Mouse (Mus musculus): ENCODE results near the gene Abcg5. TPM values are rescaled to one million over a fixed set of nuclear protein-coding genes. Genes with fewer than 3 reads are reported as not detected.

Gene Abcg5
- polyA plus RNA-seq, 1 experiment from 2014 or later: 2.2 TPM

DNA sequence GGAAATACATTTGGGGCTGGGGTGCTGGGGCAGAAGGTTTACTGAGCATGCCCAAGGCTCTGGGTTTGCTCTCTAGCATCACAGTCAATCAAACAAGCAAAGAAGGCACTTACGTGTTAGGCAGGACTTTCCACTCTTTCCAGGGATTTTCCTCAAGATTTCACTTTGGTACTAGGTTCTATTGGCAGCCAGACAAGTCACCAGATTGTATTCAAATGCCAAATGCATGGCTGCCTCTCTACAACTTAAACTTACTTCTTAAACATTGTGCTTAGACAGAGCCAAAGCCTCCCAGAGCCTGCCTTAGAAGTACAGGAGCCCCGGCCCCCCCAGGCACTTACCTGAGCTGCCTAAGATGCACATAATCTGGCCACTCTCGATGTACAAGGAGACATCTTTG, 1.1 kb downstream of the Abcg5 start:
- Histone ChIP-seq H3K27me3 (replicated peaks) (no peaks in the 10 kb centered on the region), H3K4me1 (no peaks in the 10 kb centered on the region), H3K27ac (no peak overlapping the region), H3K9ac (no peak overlapping the region), H3K9me3 (no peaks in the 10 kb centered on the region), H3K4me2 (no peak overlapping the region), H3K36me3 (replicated peaks) (no peaks in the 10 kb centered on the region), H3K4me3 (no peak overlapping the region)
- ATAC-seq (replicated peaks): no peak
- 78% methylated on average over 3 of the region's 3 CpGs for WGBS

DNA sequence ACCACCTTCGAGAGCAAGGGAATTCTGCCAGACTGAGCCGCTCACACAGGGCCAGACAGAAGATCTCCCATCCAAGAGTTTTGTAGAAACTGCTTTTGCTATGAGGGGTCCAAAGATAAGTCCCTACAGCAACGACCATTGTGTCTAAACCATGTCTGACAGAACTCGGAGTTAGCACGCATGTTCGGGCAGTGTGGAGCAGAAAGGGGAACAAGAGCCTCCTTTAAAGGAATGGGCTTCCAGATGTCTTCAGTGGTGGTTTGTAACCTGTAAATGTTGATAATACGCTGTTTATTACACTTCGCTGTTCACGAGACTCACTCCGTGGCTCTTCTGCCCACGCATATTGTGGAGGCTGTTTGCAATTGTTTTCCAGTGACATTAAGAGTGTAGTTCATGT, 5.2 kb downstream of the Abcg5 start:
- no peak for ATAC-seq (replicated peaks)
- Histone ChIP-seq H3K4me1 (peaks cover 25% of the 10 kb centered on the region), H3K4me2 (no peak overlapping the region), H3K27me3 (replicated peaks) (peaks cover 14% of the 10 kb centered on the region), H3K9ac (no peak overlapping the region), H3K9me3 (no peaks in the 10 kb centered on the region), H3K27ac (no peak overlapping the region), H3K36me3 (replicated peaks) (no peaks in the 10 kb centered on the region), H3K4me3 (no peak overlapping the region)
- WGBS: 91% methylated on average over 11 of the region's 11 CpGs

- H3K4me2 ChIP-seq: peak within 1 kb of the TSS; percentile 59
- peaks cover 14% of the 10 kb centered on the region for H3K27me3 ChIP-seq (replicated peaks)
- 2% methylated on average over 24 of the region's 24 CpGs for WGBS
- H3K27ac ChIP-seq: no peak within 1 kb of the TSS
- H3K9ac ChIP-seq: peak within 1 kb of the TSS; percentile 4; the same call in 1 of the 2 replicates
- peaks cover 25% of the 10 kb centered on the region for H3K4me1 ChIP-seq
- ATAC-seq (replicated peaks): peak; percentile 60; the same call in 1 of the 2 replicates
- H3K4me3 ChIP-seq: peak within 1 kb of the TSS; percentile 33
- no peaks in the 10 kb centered on the region for H3K9me3 ChIP-seq
- no peaks in the 10 kb centered on the region for H3K36me3 ChIP-seq (replicated peaks)
These were observed 6.9 kb downstream of the Abcg5 start, which contains the start of gene Abcg8 for GRCm38 (mm10) chr17:84675951-84676366. Gene Abcg8, plus strand, starts transcription at chr17:84676302.

DNA sequence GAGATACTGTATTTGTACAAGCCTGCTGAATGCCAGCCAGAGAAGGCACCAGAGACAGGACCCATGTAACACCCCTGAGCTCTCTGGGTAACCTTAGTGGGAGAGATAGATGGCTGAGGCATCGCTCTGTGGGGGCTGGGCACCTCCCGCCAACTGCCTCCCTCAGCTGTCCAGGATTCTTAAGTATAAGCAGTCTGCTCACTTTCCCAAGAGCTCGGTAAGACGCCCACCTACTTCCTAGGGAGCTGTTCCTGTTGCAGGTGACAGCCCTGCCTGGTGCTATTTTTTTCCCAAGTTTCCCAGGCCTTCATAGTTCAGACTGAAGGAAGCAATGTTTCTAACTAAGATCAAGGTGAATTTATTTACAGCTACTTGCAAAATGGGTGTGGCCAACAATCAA, 7.6 kb downstream of the Abcg5 start:
- Histone ChIP-seq H3K27me3 (replicated peaks) (peaks cover 14% of the 10 kb centered on the region), H3K27ac (no peak overlapping the region), H3K9ac (no peak overlapping the region)

DNA sequence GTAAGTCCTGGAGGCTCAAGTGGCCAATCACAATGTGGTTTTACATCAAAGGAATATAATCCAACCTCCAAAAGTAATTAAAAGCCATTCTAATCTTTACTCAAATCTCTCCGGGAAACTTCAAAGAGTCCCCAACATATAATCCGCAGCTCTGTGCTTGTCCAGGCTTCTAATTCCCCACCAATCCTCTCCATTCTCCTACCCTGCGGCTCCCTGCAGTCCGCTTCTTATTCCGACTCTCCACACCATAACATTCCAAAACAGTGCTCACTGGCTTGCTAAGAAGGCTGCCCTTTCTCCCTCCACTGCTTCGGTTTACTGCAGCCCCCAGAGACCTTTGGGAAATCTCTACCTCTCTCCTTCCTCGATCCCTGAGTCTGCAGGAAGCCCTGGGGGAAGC, 8.8 kb downstream of the Abcg5 start:
- Histone ChIP-seq H3K36me3 (replicated peaks) (no peaks in the 10 kb centered on the region), H3K9ac (no peak overlapping the region), H3K4me3 (no peak overlapping the region), H3K9me3 (no peaks in the 10 kb centered on the region), H3K27ac (no peak overlapping the region), H3K4me1 (peaks cover 25% of the 10 kb centered on the region), H3K4me2 (0 out of 2 replicates have a peak overlapping the region, but pooled peaks have one; percentile 2), H3K27me3 (replicated peaks) (peaks cover 14% of the 10 kb centered on the region)
- 4% methylated on average over 7 of the region's 7 CpGs for WGBS
- ATAC-seq (replicated peaks): no peak

More for the DNA sequence above, 7.6 kb downstream of the Abcg5 start:
- WGBS: 55% methylated on average over 4 of the region's 4 CpGs
- Histone ChIP-seq H3K9me3 (no peaks in the 10 kb centered on the region), H3K36me3 (replicated peaks) (no peaks in the 10 kb centered on the region), H3K4me3 (no peak overlapping the region), H3K4me1 (peaks cover 25% of the 10 kb centered on the region), H3K4me2 (no peak overlapping the region)
- no peak for ATAC-seq (replicated peaks)

DNA sequence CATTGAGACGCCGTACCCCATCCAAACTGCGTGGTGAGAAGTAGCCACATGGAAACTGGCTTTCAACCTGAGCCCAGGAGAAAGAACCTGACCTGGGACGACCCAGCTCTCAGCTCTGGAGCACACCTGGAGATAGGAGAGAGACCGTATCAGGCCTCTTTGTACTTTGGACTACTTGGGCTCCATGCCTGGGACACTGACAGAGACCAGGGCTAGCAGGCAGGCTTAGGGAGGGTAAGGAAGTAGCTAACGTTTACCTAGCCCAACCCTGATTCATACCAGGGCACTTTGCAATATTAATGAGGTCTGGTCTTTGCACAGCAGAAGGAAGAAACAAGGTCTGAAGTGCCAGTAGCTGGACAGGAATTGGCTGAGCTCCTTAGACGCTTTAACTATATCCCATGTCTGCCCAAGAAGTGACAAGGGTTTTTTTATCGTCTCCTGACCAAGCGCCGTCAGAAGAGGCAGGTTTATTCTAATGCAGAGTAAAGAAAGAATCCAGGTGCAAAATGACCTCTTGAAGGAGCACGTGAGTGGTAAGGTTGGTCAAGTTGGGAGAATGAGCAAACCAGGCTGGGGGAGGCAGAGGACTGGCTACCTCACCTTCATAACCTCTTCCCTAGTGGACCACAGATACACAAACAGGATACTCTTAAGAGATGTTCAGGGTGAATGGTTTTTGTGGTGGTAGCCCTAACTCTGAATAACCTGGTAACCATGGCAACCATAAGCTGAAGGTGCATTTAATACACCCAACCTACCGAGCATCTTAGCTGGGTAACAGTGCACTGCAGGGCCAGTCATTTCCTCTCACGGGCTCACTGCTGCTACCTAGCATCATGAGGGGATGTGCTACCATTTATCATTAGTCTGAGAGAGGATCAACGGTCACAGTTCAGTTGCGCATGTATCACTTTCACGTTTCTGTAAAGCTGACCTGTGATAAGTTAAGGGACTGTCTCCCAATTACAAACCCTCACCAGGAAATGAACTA, 10.1 kb downstream of the Abcg5 start:
- Histone ChIP-seq H3K36me3 (replicated peaks) (no peaks in the 10 kb centered on the region), H3K9ac (no peak overlapping the region), H3K4me3 (no peak overlapping the region), H3K27ac (no peak overlapping the region), H3K9me3 (no peaks in the 10 kb centered on the region), H3K4me2 (no peak overlapping the region), H3K4me1 (peaks cover 25% of the 10 kb centered on the region), H3K27me3 (replicated peaks) (peaks cover 14% of the 10 kb centered on the region)
- WGBS: 72% methylated on average over 16 of the region's 16 CpGs
- 0 out of 2 replicates have a peak, but pooled peaks have one; percentile 43 for ATAC-seq (replicated peaks)

DNA sequence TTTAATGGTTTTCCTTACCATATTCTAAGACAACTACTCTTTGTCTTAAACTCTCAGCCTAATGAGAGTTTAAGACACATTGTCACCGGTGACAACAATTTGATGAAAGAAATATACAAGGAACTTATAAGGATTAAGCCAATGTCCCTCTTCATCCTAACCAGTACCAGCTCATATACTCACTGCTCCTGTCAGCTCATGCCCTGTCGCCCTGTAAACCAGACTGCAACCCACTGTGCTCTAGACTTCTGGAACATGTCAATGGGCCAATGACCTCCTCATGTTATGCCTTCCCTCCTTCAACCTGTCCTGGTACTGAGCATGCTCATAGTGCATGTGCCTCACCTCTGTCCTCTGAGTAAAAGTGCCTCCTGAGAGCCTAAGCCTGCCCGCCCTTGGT, 15.0 kb downstream of the Abcg5 start:
- no peak overlapping the region for H3K4me3 ChIP-seq
- no peaks in the 10 kb centered on the region for H3K27me3 ChIP-seq (replicated peaks)
- peaks cover 4% of the 10 kb centered on the region; the same call in 1 of the 2 replicates for H3K4me1 ChIP-seq
- no peak overlapping the region for H3K9ac ChIP-seq
- no peak overlapping the region for H3K4me2 ChIP-seq
- no peak for ATAC-seq (replicated peaks)
- H3K36me3 ChIP-seq (replicated peaks): no peaks in the 10 kb centered on the region
- WGBS: 91% methylated on average over 3 of the region's 3 CpGs
- H3K9me3 ChIP-seq: no peaks in the 10 kb centered on the region
- no peak overlapping the region for H3K27ac ChIP-seq

DNA sequence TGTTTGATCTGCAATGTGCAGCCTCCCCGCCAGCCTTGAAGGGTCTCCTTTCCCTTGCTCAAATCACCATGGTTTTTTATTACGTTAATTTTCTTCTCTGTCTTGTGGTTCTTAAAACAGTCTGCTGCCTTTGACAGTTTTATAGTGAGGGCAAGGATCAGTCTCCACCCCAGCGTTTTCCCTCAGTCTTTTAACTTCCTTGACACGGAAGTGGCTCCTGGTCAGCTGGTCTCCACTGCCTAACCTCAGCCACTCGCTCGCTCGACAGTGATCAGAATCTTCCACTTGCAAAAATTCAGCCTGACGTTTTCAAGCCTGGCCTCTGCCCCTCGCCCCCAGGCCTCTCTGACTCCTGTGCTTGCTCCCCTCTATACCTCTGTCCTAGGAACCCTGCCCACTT, 17.1 kb downstream of the Abcg5 start:
- H3K27ac ChIP-seq: no peak overlapping the region
- H3K4me3 ChIP-seq: no peak overlapping the region
- no peak overlapping the region for H3K9ac ChIP-seq
- WGBS: 55% methylated on average over 9 of the region's 9 CpGs
- H3K4me1 ChIP-seq: 0 out of 2 replicates have a peak, but pooled peaks cover 2% of the 10 kb centered on the region
- no peaks in the 10 kb centered on the region for H3K9me3 ChIP-seq
- H3K27me3 ChIP-seq (replicated peaks): no peaks in the 10 kb centered on the region
- no peaks in the 10 kb centered on the region for H3K36me3 ChIP-seq (replicated peaks)
- ATAC-seq (replicated peaks): no peak
- H3K4me2 ChIP-seq: no peak overlapping the region

- Histone ChIP-seq H3K9me3 (no peaks in the 10 kb centered on the region), H3K4me2 (no peak overlapping the region), H3K4me1 (0 out of 2 replicates have a peak, but pooled peaks cover 2% of the 10 kb centered on the region), H3K36me3 (replicated peaks) (no peaks in the 10 kb centered on the region), H3K27ac (no peak overlapping the region), H3K27me3 (replicated peaks) (no peaks in the 10 kb centered on the region), H3K4me3 (no peak overlapping the region), H3K9ac (no peak overlapping the region)
- ATAC-seq (replicated peaks): no peak
- 62% methylated on average over 10 of the region's 10 CpGs for WGBS
These were observed 17.8 kb downstream of the Abcg5 start for GRCm38 (mm10) chr17:84665053-84665452.

GRCm38 (mm10) chr17:84658951-84659350, 23.9 kb downstream of the Abcg5 start:
- Histone ChIP-seq H3K9ac (no peak overlapping the region), H3K4me2 (no peak overlapping the region), H3K36me3 (replicated peaks) (no peaks in the 10 kb centered on the region), H3K4me1 (peaks cover 20% of the 10 kb centered on the region), H3K27ac (no peak overlapping the region), H3K4me3 (no peak overlapping the region), H3K9me3 (no peaks in the 10 kb centered on the region), H3K27me3 (replicated peaks) (no peaks in the 10 kb centered on the region)
- 83% methylated on average over 8 of the region's 8 CpGs for WGBS
- ATAC-seq (replicated peaks): no peak

- Histone ChIP-seq H3K4me1 (peaks cover 20% of the 10 kb centered on the region), H3K27ac (no peak overlapping the region), H3K4me2 (no peak overlapping the region), H3K4me3 (no peak overlapping the region), H3K36me3 (replicated peaks) (no peaks in the 10 kb centered on the region), H3K27me3 (replicated peaks) (no peaks in the 10 kb centered on the region), H3K9me3 (no peaks in the 10 kb centered on the region), H3K9ac (no peak overlapping the region)
- ATAC-seq (replicated peaks): no peak
- 61% methylated on average over 5 of the region's 5 CpGs for WGBS
These were observed 24.6 kb downstream of the Abcg5 start for GRCm38 (mm10) chr17:84658195-84658594.

- Histone ChIP-seq H3K27ac (peak overlapping the region; percentile 65; the same call in 1 of the 2 replicates), H3K9ac (no peak overlapping the region), H3K36me3 (replicated peaks) (no peaks in the 10 kb centered on the region), H3K9me3 (no peaks in the 10 kb centered on the region), H3K4me1 (peaks cover 20% of the 10 kb centered on the region), H3K4me3 (no peak overlapping the region), H3K4me2 (no peak overlapping the region), H3K27me3 (replicated peaks) (no peaks in the 10 kb centered on the region)
- ATAC-seq (replicated peaks): no peak
- 80% methylated on average over 7 of the region's 7 CpGs for WGBS
These were observed 25.0 kb downstream of the Abcg5 start for GRCm38 (mm10) chr17:84657782-84658181.
